Mouse (Mus musculus) cerebellum, adult 11-12 months (tissue): ENCODE data around the gene Fgfr2.

Experiments
- DNase-seq: peaks from one replicate; pipeline ENCODE4 v3.0.0; 2022

Fgfr2 gene

DNA sequence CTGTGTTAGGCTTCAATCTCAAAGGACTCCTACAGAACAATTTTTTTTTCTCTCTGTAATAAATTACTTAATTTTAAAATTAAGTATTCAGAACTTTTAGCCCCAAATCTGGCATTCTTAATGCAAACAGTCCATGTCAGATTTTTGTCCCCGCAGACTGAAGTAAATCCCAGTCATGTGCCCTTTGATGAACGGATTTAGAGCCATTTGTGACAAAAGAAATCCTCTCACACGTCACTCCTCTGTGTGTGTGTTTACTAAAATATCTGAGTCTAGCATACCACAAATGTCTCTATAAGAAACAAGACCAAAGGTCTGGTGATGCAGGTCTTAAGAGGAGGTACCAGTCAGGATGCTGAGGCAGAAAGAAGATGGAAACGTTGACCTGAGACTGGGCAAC lies 2906.9 kb downstream of the Fgfr2 start:
- no peak for DNase-seq

DNA sequence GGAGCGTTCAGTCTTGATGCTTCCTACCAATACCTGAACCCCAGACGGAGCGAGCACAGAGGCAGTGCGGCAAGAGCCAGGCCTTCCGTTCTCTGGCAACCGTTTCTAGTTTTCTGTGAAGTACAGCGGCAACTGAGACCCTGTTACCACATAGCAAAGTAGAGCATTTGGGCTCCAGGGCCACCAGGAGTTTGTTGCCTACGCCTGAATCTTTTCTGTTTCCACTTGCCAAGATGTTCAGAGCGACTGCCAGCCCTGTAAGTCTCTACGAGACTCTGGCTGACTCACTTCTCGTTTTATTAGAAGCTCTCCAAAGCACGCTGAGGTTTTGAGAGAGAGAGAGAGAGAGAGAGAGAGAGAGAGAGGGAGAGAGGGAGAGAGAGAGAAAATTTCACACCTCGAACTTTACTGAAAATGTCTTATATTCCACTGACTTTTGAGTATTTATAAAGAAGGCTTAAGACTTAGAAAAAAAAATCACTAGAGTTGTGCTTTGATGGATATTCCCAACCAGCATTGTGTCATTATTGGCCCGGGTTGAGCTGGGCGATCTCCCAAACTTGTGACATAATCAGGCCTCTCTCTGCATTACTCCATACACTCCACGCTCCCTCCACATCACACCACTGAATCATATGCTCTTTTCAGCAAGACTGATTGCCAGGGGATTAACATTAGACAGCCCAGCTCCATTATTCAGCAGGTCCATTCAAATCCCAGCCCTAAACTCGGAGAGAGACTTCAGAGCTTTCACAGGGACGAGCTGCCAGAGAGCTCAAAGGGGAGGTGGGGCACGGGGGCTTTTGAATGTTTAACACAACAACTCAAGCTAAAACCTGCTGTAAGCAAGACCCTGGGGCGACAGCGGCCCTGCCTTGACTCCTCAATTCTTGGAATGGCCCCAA lies 2907.6 kb downstream of the Fgfr2 start:
- no peak for DNase-seq

DNA sequence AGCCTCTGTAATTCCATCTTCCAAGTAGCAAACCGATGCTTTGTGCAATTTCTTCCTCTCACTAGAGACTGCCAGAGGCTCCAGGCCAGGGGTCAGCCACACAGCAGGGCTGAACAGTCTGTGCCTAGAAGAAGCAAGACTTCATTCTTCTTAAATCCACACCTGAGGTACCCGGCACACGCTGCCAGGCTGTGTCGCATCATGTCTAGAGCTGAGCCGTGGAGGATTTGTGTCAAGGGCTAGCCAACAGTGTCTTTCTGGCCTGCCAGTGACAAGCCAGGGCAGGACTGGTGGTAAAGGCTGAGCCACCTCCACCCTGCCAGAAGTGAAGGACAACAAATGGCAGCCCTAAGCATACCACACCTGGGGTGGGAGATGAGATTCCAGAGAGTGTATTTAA lies 2910.0 kb downstream of the Fgfr2 start:
- no peak for DNase-seq

- DNase-seq, result no peak
Measured at GRCm38 (mm10) chr7:130211411-130211810, 2911.7 kb downstream of the Fgfr2 start.

DNA sequence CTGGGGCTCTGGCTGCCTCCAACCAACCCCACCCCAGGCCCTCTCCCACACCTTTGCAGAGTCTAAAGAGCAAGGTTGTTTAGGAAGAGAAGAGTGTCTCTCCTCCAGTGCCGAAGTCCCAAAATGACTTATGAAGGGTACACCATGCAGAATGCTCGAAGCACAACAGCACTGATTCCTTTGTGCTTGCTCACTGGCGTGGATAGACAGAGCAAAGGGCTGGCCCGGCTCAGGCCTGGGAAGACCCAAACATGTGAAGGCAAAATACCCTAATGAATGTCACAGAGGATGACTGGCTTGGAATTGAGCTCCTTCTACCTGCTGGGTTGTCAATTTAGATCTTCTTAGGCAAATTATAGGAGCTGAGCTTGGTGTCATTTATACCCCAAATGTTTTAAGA lies 2914.5 kb downstream of the Fgfr2 start:
- no peak for DNase-seq

GRCm38 (mm10) chr7:130206181-130206582 lies 2917.0 kb downstream of the Fgfr2 start:
- no peak for DNase-seq

DNA sequence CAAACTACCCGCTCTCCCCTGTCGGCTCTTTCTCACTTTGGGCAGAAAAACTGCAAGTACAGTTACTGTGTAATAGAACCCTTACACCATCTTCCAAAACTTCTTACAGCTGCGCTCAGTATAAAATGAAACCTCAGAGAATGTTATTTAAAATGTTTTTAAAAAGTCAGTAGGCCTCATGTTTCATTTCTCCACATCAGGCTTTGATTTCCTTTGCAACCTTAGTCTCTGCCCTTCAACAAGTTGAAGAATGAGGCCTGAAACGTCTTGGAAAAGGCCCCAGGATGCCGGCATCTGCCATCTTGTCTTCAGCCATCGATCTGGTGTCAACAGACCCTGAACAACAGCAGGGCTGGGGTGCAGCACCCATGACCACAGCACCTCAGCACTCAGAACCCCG lies 2918.0 kb downstream of the Fgfr2 start:
- DNase-seq, result no peak

- no peak for DNase-seq
Measured at GRCm38 (mm10) chr7:130201020-130201419, 2922.1 kb downstream of the Fgfr2 start.

- DNase-seq, result no peak
Measured at GRCm38 (mm10) chr7:130199951-130200350, 2923.2 kb downstream of the Fgfr2 start.

DNA sequence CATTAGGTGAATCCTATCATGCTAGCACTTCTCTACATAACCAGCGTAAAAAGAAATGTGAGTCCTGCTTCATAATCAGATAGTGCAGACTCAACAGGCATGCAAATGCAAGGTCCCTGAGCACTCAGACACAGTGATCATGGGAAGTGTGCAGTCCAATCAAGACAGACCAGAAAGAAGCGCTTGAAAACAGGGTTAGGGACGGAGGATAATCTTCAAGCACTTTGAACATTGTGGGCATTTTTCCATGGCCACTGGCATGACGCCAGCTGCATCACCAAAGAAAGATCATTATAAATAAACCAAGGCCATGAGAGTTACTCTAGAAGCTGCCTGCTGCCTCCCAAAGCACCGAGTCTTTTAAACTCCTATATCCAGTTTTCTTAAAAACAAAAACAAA lies 2923.8 kb downstream of the Fgfr2 start:
- no peak for DNase-seq

DNA sequence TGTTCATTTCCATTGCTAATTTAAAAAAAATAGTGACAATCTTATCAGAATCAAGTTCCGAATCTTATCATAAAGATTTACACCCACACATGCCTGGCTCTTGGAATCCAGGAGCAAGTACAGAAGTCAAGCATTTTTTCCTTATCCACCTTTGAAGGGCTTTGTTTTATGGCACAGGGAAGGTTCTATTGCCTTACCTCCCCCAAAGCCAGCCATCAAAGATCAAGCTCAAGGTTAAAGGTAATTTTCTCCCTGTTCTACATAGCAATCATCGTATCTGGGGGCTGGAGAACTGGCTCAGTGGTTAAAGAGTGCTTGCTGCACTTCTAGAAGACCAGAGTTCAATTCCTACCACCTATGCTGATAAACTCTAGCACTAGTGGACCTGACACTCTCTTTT lies 2928.1 kb downstream of the Fgfr2 start:
- no peak for DNase-seq

DNA sequence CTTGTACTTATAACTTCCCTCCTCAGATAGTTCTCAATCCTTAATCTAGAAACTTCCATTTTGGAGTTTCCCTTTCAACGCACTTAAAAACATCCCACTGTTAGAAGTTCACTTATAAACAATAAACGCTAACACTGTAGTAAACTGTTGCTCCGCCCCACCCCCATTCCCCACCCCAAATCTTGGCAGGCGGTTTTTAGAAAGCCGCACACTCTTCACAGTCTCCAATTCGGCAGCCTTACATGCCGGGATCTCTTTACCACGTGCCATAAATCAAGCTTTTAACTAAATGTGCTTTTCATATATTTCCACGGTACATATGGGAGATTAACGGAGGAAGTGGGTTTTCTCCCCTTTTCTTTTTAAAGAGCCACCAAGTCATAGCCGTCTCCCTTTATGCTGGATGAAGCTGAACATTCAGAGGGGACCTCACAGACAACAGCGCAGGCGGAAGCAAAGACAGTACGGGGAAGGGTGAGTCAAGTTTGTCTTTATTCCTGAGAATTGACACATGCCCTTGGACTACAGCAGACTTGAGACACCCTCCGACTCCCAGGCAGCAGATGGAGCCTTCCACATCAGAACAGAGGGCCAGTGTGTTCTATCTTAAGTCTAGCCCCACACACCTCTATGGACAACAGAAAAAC lies 2932.7 kb downstream of the Fgfr2 start:
- no peak for DNase-seq

DNA sequence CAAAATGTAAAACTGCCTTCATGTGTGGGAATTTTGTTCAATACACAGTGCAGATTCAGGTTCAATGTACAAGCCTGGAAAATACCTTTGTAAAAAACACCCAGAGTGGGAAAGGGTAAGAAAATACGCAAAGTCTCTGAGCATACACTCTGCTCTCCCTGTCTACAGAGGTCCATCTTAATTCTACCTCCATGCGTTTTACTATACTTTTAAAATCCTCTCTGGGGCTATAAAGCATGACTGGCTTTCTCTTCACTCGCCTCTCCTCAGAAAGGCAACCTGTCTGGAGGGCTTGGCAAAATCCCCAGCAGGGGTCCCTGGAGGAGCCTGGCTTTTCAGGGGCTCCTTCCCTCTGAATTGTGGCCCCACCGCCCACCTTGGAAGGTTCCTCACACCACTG lies 2933.2 kb downstream of the Fgfr2 start:
- DNase-seq, result no peak

DNA sequence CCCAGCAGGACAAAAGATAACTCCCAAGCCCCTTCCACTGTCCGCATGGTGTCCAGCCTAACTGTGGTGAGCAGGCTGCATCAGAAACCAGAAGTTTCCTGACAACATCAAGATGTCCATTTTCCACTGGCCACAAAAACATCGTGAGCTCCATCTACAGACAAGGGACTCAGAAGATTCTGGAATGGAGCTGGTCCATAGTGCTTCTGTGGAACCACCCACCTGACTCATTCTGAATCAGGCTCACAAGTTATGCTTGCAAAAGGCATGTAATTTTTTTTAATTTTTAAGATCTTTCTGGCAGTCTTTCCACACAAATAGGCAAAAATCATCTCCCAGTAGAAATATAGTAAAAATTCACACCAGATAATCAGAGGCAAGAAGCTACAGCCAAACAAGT lies 2935.0 kb downstream of the Fgfr2 start:
- no peak for DNase-seq

- no peak for DNase-seq
Measured at GRCm38 (mm10) chr7:130184864-130185263, 2938.3 kb downstream of the Fgfr2 start.

GRCm38 (mm10) chr7:130183960-130184359 lies 2939.2 kb downstream of the Fgfr2 start:
- no peak for DNase-seq

GRCm38 (mm10) chr7:130182551-130182950 lies 2940.6 kb downstream of the Fgfr2 start:
- no peak for DNase-seq

DNA sequence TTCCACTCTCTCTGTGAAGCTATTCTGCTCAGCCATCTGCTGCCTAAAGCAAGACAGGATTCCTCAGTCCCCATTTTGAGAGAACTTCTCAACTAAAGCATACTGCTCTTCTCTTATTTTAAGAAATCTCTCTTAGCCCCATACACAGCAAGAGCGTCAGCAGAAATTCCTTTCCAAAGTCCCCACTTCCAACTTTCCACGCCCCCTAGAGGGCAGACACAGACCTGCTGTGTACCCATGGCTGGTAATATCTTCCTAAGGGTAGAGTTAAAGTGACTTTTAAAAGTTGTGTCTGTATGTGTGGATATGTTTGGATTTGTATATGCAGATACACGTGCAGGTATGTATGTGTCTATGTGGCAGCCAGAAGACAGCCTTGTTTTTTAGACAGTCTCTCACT lies 2944.2 kb downstream of the Fgfr2 start:
- no peak for DNase-seq

DNA sequence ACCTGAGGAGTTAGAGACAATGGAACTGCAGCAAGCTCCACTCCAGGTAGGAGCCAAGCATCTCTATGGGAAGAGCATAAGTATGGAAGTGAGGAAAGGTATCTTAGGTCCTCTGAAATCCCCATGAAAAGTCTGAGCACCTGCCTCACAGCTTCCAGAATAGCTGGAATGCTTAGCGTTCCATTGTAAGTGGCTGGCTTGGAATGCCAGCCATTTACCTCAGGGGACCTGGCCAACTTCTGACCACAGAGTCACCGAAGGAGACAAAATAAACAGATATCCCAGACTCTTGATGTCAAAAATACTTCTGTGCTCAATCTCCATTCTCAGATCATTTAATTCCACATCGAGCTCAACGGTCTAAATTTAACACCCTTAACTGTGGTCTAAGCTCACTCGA lies 2946.1 kb downstream of the Fgfr2 start:
- no peak for DNase-seq

DNA sequence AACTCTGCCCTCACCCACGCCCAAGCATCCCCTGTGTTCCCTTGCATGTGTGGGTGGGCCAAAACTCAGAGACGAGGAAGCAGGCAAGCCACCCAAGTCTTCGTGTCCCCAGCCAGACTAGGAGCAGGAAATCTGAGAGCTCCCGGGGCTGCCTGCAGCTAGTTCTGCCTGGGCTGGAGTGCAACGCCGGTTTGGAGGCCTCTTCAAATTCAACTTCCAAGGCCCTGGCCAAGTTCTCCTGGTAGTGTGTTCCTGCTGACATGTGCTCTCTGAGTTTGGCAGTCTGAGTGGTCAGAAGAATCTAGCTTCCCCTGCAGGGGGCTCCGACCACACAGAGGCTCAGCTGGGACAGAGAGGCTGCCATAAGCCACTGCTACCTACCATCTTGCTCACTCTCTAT lies 2948.6 kb downstream of the Fgfr2 start:
- no peak for DNase-seq

- no peak for DNase-seq
Measured at GRCm38 (mm10) chr7:130173914-130174313, 2949.2 kb downstream of the Fgfr2 start.

- DNase-seq, result no peak
Measured at GRCm38 (mm10) chr7:130170144-130170543, 2953.0 kb downstream of the Fgfr2 start.

DNA sequence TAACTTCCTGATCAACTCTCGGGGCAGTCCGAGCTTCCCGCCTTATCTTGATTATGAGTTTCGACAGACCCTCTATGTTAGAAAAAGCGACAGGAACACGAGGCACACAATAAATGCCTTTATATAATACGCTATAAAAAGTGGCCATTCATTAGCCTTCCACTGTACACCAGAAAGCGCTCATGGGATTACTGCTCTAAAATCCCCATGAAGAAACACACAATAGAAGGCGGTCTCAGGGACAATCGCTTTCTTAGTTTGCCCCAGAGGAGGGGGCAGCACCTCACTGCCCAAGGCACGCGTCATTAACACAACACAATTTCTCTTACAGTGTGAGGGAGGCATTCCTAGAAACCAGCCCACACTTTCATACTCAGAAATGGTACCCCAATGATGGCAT lies 2954.9 kb downstream of the Fgfr2 start:
- DNase-seq, result no peak

GRCm38 (mm10) chr7:130167261-130167660 lies 2955.9 kb downstream of the Fgfr2 start:
- no peak for DNase-seq

DNA sequence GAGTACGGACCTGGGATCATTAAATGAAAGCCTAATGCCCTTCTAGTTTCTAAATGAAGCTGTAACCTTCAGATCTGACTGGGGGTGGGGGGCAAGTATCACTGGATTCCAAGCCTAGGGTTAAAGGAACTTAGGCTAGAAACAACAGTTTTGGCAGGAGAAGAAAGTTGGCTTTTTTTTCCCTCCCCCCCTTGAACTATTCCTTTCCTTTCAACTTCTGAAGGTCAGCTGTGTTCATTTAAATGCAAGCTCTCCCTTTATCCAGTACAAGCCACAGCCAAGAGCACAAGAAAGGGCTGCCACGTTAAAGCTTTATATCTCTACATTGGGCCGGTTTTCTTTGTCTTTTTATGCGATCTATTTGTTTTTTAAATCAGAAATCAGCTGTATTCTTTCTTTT lies 2957.0 kb downstream of the Fgfr2 start:
- no peak for DNase-seq
